Mouse (Mus musculus) embryonic facial prominence, embryonic 15.5 days (tissue): ENCODE measurements at regions not wholly inside any gene's neighbourhood (a gene's known extent, or its start where the extent isn't known, plus 50 kb on each side); places are given as distances from the start of the nearest gene placed in this dataset.

ENCODE experiments used
- ATAC-seq: fragments of 200-750 bp; cut with Nextera tagmentation; 2 replicates; pipeline ENCODE4 v1.8.0; 2017; ENCODE audit warnings: low read depth, moderate TSS enrichment; ENCODE audit not compliant: insufficient number of reproducible peaks, low FRiP score, low TSS enrichment
- H3K27ac ChIP-seq: fragments of 300-500 bp; sonication (generic); replicated peaks from 2 replicates; pipeline ENCODE4 v1.5.1; 2015; ENCODE audit warnings: mild to moderate bottlenecking, inconsistent platforms
- H3K27me3 ChIP-seq: fragments of 300-500 bp; sonication (generic); 2 replicates; pipeline ENCODE4 v1.6.1; 2015; ENCODE audit warnings: inconsistent platforms
- H3K36me3 ChIP-seq: fragments of 300-500 bp; sonication (generic); 2 replicates; pipeline ENCODE4 v1.6.1; 2015; ENCODE audit warnings: mild to moderate bottlenecking, inconsistent platforms
- H3K4me1 ChIP-seq: fragments of 300-500 bp; sonication (generic); 2 replicates; pipeline ENCODE4 v1.6.1; 2015; ENCODE audit warnings: inconsistent platforms
- H3K4me2 ChIP-seq: fragments of 300-500 bp; sonication (generic); replicated peaks from 2 replicates; pipeline ENCODE4 v1.6.1; 2015; ENCODE audit warnings: mild to moderate bottlenecking, inconsistent platforms
- H3K4me3 ChIP-seq: fragments of 300-500 bp; sonication (generic); replicated peaks from 2 replicates; pipeline ENCODE4 v1.5.1; 2015; ENCODE audit warnings: mild to moderate bottlenecking, inconsistent platforms
- H3K9ac ChIP-seq: fragments of 300-500 bp; sonication (generic); 2 replicates; pipeline ENCODE4 v1.6.1; 2015; ENCODE audit warnings: inconsistent platforms
- H3K9me3 ChIP-seq: fragments of 300-500 bp; sonication (generic); replicated peaks from 2 replicates; pipeline ENCODE4 v1.6.1; 2016; ENCODE audit warnings: inconsistent platforms
- WGBS: fragments of 180-500 bp; shearing (Covaris S2); methylation state at CpG from one replicate; pipeline ENCODE4 v1.1.7; 2015; 5-methylcytosine and 5-hydroxymethylcytosine counted together

GRCm38 (mm10) chr11:110814732-110815131 is 153.1 kb upstream of the Kcnj16 start:
- no peak for ATAC-seq
- Histone ChIP-seq H3K27me3 (no peaks in the 10 kb centered on the region), H3K9me3 (no peaks in the 10 kb centered on the region), H3K27ac (no peak overlapping the region), H3K4me2 (no peak overlapping the region), H3K4me1 (no peaks in the 10 kb centered on the region), H3K4me3 (no peak overlapping the region), H3K9ac (no peak overlapping the region), H3K36me3 (no peaks in the 10 kb centered on the region)
- 87% methylated on average over 9 of the region's 9 CpGs for WGBS

DNA sequence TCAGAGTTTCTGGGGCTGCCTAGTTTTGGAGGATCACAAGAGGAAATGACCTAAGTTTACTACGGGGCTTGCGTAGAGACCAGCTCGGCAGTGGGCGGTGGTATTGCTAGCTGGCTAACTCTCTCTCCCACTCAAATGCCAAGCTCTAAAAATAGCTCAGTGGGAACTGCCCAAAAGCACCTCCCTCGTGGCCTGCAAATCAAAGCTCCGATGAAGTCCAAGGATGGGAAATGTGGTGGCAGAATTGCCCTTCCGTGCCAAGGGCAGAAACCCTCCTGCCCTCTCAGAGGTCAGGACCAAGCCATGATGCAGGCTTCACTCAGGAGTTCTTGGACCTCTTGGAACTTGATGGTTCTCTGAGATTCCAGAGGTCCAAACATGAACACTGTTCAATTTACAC is 152.6 kb upstream of the Kcnj16 start:
- Histone ChIP-seq H3K9ac (no peak overlapping the region), H3K4me2 (no peak overlapping the region), H3K4me3 (no peak overlapping the region), H3K27me3 (no peaks in the 10 kb centered on the region), H3K9me3 (no peaks in the 10 kb centered on the region), H3K27ac (no peak overlapping the region), H3K36me3 (no peaks in the 10 kb centered on the region), H3K4me1 (no peaks in the 10 kb centered on the region)
- no peak for ATAC-seq
- WGBS = 74% methylated on average over 7 of the region's 7 CpGs

- H3K27ac ChIP-seq = no peak overlapping the region
- WGBS = 22% methylated on average over 5 of the region's 5 CpGs
- no peaks in the 10 kb centered on the region for H3K4me1 ChIP-seq
- H3K27me3 ChIP-seq = no peaks in the 10 kb centered on the region
- ATAC-seq = no peak
- no peak overlapping the region for H3K4me3 ChIP-seq
- no peaks in the 10 kb centered on the region for H3K36me3 ChIP-seq
- no peak overlapping the region for H3K4me2 ChIP-seq
- H3K9ac ChIP-seq = no peak overlapping the region
- no peaks in the 10 kb centered on the region for H3K9me3 ChIP-seq
These were observed 139.2 kb upstream of the Kcnj16 start for GRCm38 (mm10) chr11:110828584-110828983.

GRCm38 (mm10) chr11:110836688-110837087 is 131.1 kb upstream of the Kcnj16 start:
- Histone ChIP-seq H3K36me3 (no peaks in the 10 kb centered on the region), H3K4me2 (no peak overlapping the region), H3K4me3 (no peak overlapping the region), H3K4me1 (no peaks in the 10 kb centered on the region), H3K27ac (no peak overlapping the region), H3K9me3 (no peaks in the 10 kb centered on the region), H3K9ac (no peak overlapping the region), H3K27me3 (no peaks in the 10 kb centered on the region)
- no peak for ATAC-seq
- 80% methylated on average over 4 of the region's 4 CpGs for WGBS

DNA sequence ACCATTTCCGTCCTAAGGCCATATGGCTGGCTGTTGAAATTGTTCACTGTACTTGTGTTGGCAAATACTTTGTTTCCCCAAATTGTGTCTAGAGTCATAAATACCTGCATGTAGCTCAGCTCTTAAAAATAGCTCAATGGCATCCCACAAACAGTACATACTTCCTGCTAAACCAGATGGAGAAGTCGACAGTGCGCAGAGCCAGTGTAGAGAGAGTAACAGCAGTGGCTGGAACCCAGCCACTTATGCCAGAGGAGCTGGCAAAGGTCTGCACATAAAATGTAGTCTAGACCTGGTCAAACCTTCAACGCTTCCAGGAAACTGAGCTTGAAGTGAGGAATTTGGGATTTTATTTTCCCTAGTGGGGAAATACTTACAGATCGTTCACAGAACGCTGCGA is 128.5 kb upstream of the Kcnj16 start:
- no peaks in the 10 kb centered on the region for H3K27me3 ChIP-seq
- no peaks in the 10 kb centered on the region for H3K36me3 ChIP-seq
- no peak overlapping the region for H3K4me2 ChIP-seq
- ATAC-seq = no peak; the same call in 1 of the 2 replicates
- no peak overlapping the region for H3K9ac ChIP-seq
- WGBS = 79% methylated on average over 7 of the region's 7 CpGs
- no peak overlapping the region for H3K4me3 ChIP-seq
- H3K27ac ChIP-seq = no peak overlapping the region
- no peaks in the 10 kb centered on the region for H3K4me1 ChIP-seq
- no peaks in the 10 kb centered on the region for H3K9me3 ChIP-seq

- no peaks in the 10 kb centered on the region for H3K27me3 ChIP-seq
- no peaks in the 10 kb centered on the region for H3K9me3 ChIP-seq
- H3K4me2 ChIP-seq = no peak overlapping the region
- no peak overlapping the region for H3K9ac ChIP-seq
- no peak for ATAC-seq
- H3K27ac ChIP-seq = no peak overlapping the region
- H3K36me3 ChIP-seq = no peaks in the 10 kb centered on the region
- no peak overlapping the region for H3K4me3 ChIP-seq
- no peaks in the 10 kb centered on the region for H3K4me1 ChIP-seq
- 84% methylated on average over 3 of the region's 3 CpGs for WGBS
These were observed 99.5 kb upstream of the Kcnj16 start for GRCm38 (mm10) chr11:110868319-110868718.

DNA sequence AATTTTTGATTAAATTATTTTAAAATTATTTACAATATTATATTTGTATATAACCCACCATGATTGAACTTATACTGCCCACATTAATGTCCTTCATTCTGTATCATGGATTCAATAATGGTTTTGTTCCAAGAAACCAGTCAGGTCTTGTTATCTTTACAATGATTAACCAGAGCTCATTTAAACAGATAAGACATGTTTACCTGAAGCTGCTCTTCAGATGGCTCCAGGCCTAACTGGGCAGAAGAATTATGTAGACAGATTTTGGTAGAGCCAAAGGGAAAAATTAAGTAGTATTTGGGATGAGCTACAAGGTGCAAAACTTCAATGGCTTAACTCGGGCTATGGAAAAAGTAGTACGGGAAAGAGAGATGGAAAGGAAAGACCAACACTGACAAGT is 97.7 kb upstream of the Kcnj16 start:
- Histone ChIP-seq H3K36me3 (no peaks in the 10 kb centered on the region), H3K27ac (no peak overlapping the region), H3K4me2 (no peak overlapping the region), H3K4me3 (no peak overlapping the region), H3K27me3 (no peaks in the 10 kb centered on the region), H3K9me3 (no peaks in the 10 kb centered on the region), H3K9ac (no peak overlapping the region), H3K4me1 (no peaks in the 10 kb centered on the region)
- ATAC-seq = no peak
- 94% methylated on average over 2 of the region's 2 CpGs for WGBS

DNA sequence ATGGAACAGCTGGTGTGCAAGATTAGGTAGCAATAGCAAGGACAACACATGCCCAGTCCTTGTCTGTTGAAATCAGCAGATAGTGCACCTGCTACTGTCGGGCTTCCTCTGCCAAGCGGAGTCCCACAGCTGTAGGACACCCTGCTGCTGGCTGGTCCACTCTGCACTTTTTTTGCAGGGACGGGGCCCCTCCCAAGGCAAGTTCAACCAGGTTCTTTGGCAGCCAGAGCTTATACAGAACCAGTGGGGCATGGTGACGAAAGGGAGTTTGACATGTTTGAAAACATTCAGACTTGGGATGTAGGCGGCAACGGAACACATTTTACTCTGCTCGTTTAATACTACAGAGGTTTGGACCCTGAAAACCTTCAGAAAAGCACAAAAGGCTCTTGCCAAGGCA is 93.2 kb upstream of the Kcnj16 start:
- Histone ChIP-seq H3K9ac (no peak overlapping the region), H3K4me1 (no peaks in the 10 kb centered on the region), H3K4me2 (no peak overlapping the region), H3K36me3 (no peaks in the 10 kb centered on the region), H3K27ac (no peak overlapping the region), H3K27me3 (no peaks in the 10 kb centered on the region), H3K9me3 (no peaks in the 10 kb centered on the region), H3K4me3 (no peak overlapping the region)
- 65% methylated on average over 7 of the region's 7 CpGs for WGBS
- no peak for ATAC-seq

DNA sequence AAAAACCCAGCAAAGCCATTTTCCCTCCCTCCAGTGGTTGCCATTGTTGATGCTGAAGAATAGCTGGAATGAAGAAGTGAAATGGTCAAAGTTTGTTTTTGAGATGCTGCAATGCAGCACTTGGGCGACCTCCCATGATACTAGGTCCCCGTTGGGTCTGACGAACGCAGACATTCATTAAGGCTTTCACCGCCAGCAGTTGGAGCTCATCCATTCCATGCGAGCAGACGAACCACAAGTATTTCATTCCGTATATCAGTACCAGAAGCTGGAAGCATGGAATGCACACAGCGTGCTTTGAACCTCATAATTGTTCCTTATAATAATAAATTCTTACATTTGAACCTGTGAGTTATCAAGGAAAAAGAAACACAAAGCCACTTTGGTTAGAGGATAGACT is 86.9 kb upstream of the Kcnj16 start:
- no peak overlapping the region for H3K27ac ChIP-seq
- WGBS = 59% methylated on average over 9 of the region's 9 CpGs
- H3K4me2 ChIP-seq = no peak overlapping the region
- H3K27me3 ChIP-seq = no peaks in the 10 kb centered on the region
- H3K9me3 ChIP-seq = no peaks in the 10 kb centered on the region
- no peak overlapping the region for H3K9ac ChIP-seq
- ATAC-seq = no peak; the same call in 1 of the 2 replicates
- H3K36me3 ChIP-seq = no peaks in the 10 kb centered on the region
- no peak overlapping the region for H3K4me3 ChIP-seq
- H3K4me1 ChIP-seq = no peaks in the 10 kb centered on the region

DNA sequence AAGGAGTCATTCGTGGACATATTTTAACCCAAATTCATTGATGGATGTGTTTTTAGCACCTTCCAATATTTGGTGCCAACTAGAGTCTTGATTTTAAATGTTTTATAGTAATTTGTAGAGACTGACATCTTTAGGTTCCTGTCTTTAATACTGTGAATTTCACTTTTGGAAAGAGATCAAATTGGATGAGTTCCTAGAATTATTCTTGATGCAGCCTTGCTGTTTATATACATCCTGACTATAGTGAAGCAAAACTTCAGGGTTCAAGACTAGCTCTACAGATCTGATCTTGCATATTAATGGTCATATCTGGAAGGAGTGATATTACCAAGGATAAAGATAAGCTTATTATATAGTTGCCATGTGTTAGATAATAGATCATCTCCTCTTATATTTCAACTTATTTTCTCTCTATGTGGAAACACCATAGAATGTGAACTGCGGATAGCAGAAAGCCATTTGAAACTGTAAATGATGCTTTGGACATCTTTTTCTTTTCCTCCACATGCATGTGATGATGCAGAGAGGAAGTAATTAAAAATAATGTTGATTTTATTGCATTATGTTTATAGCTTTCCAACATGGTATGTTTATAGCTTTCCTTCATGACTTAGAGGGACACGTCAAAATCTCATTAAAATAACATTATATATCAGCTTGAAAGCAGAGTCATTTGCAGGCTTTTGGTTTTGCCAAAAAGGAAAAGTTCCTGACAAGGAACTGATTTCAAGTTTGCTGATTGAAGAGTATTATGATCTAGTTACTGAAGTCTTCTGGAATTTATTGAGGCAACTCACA is 78.3 kb upstream of the Kcnj16 start:
- H3K27me3 ChIP-seq = no peaks in the 10 kb centered on the region
- WGBS = 86% methylated on average over 3 of the region's 3 CpGs
- H3K27ac ChIP-seq = no peak overlapping the region
- no peaks in the 10 kb centered on the region for H3K4me1 ChIP-seq
- H3K9me3 ChIP-seq = no peaks in the 10 kb centered on the region
- no peak overlapping the region for H3K4me2 ChIP-seq
- no peak overlapping the region for H3K4me3 ChIP-seq
- ATAC-seq = no peak
- H3K36me3 ChIP-seq = no peaks in the 10 kb centered on the region
- H3K9ac ChIP-seq = no peak overlapping the region

- Histone ChIP-seq H3K4me1 (no peaks in the 10 kb centered on the region), H3K27ac (no peak overlapping the region), H3K27me3 (no peaks in the 10 kb centered on the region), H3K4me2 (no peak overlapping the region), H3K9me3 (no peaks in the 10 kb centered on the region), H3K9ac (no peak overlapping the region), H3K36me3 (no peaks in the 10 kb centered on the region), H3K4me3 (no peak overlapping the region)
- 55% methylated on average over 3 of the region's 3 CpGs for WGBS
- no peak for ATAC-seq
These were observed 77.4 kb upstream of the Kcnj16 start for GRCm38 (mm10) chr11:110890411-110890810.

GRCm38 (mm10) chr11:110902918-110903317 is 64.9 kb upstream of the Kcnj16 start:
- WGBS = 77% methylated on average over 6 of the region's 6 CpGs
- no peaks in the 10 kb centered on the region for H3K9me3 ChIP-seq

More at GRCm38 (mm10) chr11:110902918-110903317, 64.9 kb upstream of the Kcnj16 start:
- Histone ChIP-seq H3K4me2 (no peak overlapping the region), H3K27me3 (no peaks in the 10 kb centered on the region), H3K36me3 (no peaks in the 10 kb centered on the region), H3K9ac (no peak overlapping the region), H3K4me1 (no peaks in the 10 kb centered on the region), H3K27ac (no peak overlapping the region), H3K4me3 (no peak overlapping the region)
- no peak for ATAC-seq
